Mouse (Mus musculus) liver, embryonic 12.5 days (tissue): Measurements from ENCODE around the gene Gna12. TPM values are rescaled to one million over a fixed set of nuclear protein-coding genes. Genes with fewer than 3 reads are reported as not detected.

Experiments used
- ATAC-seq: fragments of 200-750 bp; cut with Nextera tagmentation; 2 replicates; pipeline ENCODE4 v1.8.0; 2017; ENCODE audit warnings: moderate number of reproducible peaks, mild to moderate bottlenecking, moderate library complexity
- H3K27ac ChIP-seq: fragments of 300-500 bp; sonication (generic); 2 replicates; pipeline ENCODE4 v1.5.1; 2016; ENCODE audit warnings: mild to moderate bottlenecking
- H3K27me3 ChIP-seq: fragments of 300-500 bp; sonication (generic); replicated peaks from 2 replicates; pipeline ENCODE4 v1.6.1; 2016; ENCODE audit warnings: mild to moderate bottlenecking, moderate library complexity
- H3K36me3 ChIP-seq: fragments of 300-500 bp; sonication (generic); 2 replicates; pipeline ENCODE4 v1.6.1; 2016; ENCODE audit warnings: mild to moderate bottlenecking, moderate library complexity
- H3K4me1 ChIP-seq: fragments of 300-500 bp; sonication (generic); 2 replicates; pipeline ENCODE4 v1.6.1; 2016
- H3K4me2 ChIP-seq: fragments of 300-500 bp; sonication (generic); 2 replicates; pipeline ENCODE4 v1.6.1; 2016; ENCODE audit warnings: mild to moderate bottlenecking, moderate library complexity
- H3K4me3 ChIP-seq: fragments of 300-500 bp; sonication (generic); 2 replicates; pipeline ENCODE4 v1.5.1; 2016; ENCODE audit warnings: mild to moderate bottlenecking, moderate library complexity
- H3K9ac ChIP-seq: fragments of 300-500 bp; sonication (generic); 2 replicates; pipeline ENCODE4 v1.6.1; 2016; ENCODE audit warnings: mild to moderate bottlenecking, moderate library complexity
- H3K9me3 ChIP-seq: fragments of 300-500 bp; sonication (generic); replicated peaks from 2 replicates; pipeline ENCODE4 v1.6.1; 2016; ENCODE audit warnings: mild to moderate bottlenecking, moderate library complexity
- WGBS: fragments of 180-500 bp; shearing (Covaris S2); methylation state at CpG from one replicate; pipeline ENCODE4 v1.1.7; 2016; ENCODE audit not compliant: insufficient replicate concordance; 5-methylcytosine and 5-hydroxymethylcytosine counted together
- polyA plus RNA-seq: library from polyadenylated mRNA; unstranded; fragments of >200 nt; fragmentation: Nextera tagmentation; extraction: Ambion mirVana; gene quantifications from 2 replicates; pipeline ENCODE4 v1.2.1, GENCODE M21; 2016

Gna12 gene
- 33.8 TPM in 2 replicates for polyA plus RNA-seq

DNA sequence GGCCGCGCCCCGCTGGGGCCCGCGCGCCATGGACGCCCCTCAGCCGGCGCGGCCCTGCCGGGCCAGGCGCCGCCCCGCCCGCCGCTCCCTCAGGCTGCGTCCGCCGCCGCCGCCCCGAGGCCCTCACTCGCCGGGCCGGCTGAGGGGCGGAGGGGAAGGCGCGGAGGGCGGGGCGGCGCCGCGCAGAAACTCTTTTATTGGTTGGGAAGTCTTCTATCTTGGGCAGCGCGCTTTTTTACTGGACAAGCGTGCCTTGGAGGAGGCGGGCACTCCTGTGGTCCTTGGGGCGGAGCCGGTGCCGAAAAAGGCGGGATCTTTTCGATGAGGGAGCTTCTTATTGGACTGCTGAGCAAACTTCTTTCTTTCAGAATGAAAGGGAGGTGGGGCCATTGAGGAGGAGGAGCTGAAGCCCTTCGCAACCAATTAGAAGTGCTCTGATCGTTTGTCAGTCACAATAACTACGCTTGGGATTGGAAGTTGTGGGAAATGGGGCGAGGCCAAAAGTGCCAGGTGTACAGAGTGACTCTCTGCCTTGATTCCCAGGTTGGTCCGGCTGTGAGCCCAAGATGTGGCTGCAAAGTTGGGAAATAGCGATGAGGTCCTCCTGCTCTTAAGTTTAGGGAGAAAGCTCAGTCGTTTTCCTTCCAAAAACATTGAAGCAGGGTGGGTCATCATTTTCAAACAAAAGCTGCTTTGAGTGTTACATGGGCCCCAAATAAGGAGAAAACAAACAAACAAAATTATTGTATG lies at the start of gene Gna12:
Gna12 (minus strand) TSS at position 118 of the 750 bp plus-strand sequence.
- peak; percentile 97 for ATAC-seq
- peak within 1 kb of the TSS; percentile 78 for H3K4me3 ChIP-seq
- peak within 1 kb of the TSS; percentile 99 for H3K4me2 ChIP-seq
- peak within 1 kb of the TSS; percentile 81 for H3K9ac ChIP-seq
- H3K4me1 ChIP-seq: peaks cover 54% of the 10 kb centered on the region
- no peaks in the 10 kb centered on the region; the same call in 1 of the 2 replicates for H3K36me3 ChIP-seq
- WGBS: under 1% methylated on average over 46 of the region's 49 CpGs
- peak within 1 kb of the TSS; percentile 84 for H3K27ac ChIP-seq
- H3K9me3 ChIP-seq: no peaks in the 10 kb centered on the region
- H3K27me3 ChIP-seq: no peaks in the 10 kb centered on the region

DNA sequence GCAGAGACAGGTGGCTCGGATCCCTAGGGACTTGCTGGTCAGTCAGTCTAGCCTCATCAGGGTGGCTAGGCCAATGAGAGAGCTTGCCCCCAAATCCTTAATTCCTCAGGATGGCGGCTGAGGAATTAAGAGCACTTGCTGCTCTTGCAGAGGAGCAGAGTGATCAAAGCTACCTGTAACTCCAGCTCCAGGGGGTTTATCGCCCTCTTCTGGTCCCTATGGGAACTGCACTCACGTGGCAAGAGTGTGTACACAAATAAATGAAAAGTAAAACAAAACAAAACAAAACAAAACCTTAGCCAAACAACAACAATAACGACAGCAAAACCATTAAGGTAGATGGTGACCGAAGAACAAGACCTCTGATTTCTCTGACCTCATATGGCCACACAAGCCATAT lies 48.4 kb upstream of the Gna12 start:
- Histone ChIP-seq H3K27ac (no peak overlapping the region), H3K4me1 (no peaks in the 10 kb centered on the region), H3K4me2 (no peak overlapping the region), H3K9ac (no peak overlapping the region), H3K4me3 (no peak overlapping the region), H3K27me3 (no peaks in the 10 kb centered on the region), H3K9me3 (no peaks in the 10 kb centered on the region), H3K36me3 (no peaks in the 10 kb centered on the region)
- no peak for ATAC-seq
- 38% methylated on average over 6 of the region's 6 CpGs for WGBS

- H3K27ac ChIP-seq: no peak overlapping the region
- no peaks in the 10 kb centered on the region; the same call in 1 of the 2 replicates for H3K27me3 ChIP-seq
- no peaks in the 10 kb centered on the region for H3K9me3 ChIP-seq
- H3K4me3 ChIP-seq: no peak overlapping the region
- no peak overlapping the region for H3K9ac ChIP-seq
- H3K4me2 ChIP-seq: no peak overlapping the region
- ATAC-seq: no peak
- 43% methylated on average over 6 of the region's 6 CpGs for WGBS
- H3K4me1 ChIP-seq: peaks cover 17% of the 10 kb centered on the region
- H3K36me3 ChIP-seq: no peaks in the 10 kb centered on the region
Observed at GRCm38 (mm10) chr5:140873736-140874307, 43.6 kb upstream of the Gna12 start.

DNA sequence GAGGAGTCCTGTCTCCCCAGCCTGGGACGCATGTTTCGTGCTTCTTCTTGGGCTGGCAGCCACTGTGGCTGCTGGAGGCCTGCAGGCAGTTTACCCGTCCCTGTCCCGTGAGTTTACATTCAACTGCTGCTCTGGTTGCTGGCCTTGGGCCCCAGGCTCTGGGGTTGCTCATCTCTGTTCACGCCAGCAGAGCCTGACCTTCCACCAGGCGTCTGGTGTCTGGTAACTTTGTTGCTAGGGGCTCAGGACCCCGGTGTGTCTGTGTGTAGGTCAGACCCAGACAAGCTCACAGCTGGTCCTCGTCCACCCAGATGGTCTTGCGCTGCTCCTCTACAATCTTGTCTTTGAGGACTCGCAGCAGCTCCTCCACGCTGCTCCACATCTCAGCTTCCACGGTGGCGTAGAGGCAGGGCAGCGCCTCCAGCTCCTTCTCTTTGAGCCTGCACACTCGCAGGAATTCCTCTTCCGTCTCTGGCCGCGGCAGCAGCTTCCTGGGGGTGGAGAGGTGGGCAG lies 42.9 kb upstream of the Gna12 start:
- ATAC-seq: no peak
- H3K27me3 ChIP-seq: no peaks in the 10 kb centered on the region; the same call in 1 of the 2 replicates
- WGBS: 9% methylated on average over 18 of the region's 18 CpGs
- no peaks in the 10 kb centered on the region for H3K9me3 ChIP-seq
- no peak overlapping the region for H3K9ac ChIP-seq
- peak overlapping the region; percentile 42 for H3K4me2 ChIP-seq
- no peak overlapping the region for H3K4me3 ChIP-seq
- no peaks in the 10 kb centered on the region for H3K36me3 ChIP-seq
- peak overlapping the region; percentile 42; the same call in 1 of the 2 replicates for H3K27ac ChIP-seq
- peaks cover 17% of the 10 kb centered on the region for H3K4me1 ChIP-seq

GRCm38 (mm10) chr5:140872532-140873038 lies 42.4 kb upstream of the Gna12 start:
- ATAC-seq: peak; percentile 51; the same call in 1 of the 2 replicates
- H3K9me3 ChIP-seq: no peaks in the 10 kb centered on the region
- H3K36me3 ChIP-seq: no peaks in the 10 kb centered on the region
- WGBS: 10% methylated on average over 11 of the region's 11 CpGs
- H3K27me3 ChIP-seq: no peaks in the 10 kb centered on the region; the same call in 1 of the 2 replicates
- peak overlapping the region; percentile 42; the same call in 1 of the 2 replicates for H3K27ac ChIP-seq
- no peak overlapping the region for H3K9ac ChIP-seq
- H3K4me2 ChIP-seq: peak overlapping the region; percentile 42
- H3K4me1 ChIP-seq: peaks cover 17% of the 10 kb centered on the region
- no peak overlapping the region for H3K4me3 ChIP-seq

DNA sequence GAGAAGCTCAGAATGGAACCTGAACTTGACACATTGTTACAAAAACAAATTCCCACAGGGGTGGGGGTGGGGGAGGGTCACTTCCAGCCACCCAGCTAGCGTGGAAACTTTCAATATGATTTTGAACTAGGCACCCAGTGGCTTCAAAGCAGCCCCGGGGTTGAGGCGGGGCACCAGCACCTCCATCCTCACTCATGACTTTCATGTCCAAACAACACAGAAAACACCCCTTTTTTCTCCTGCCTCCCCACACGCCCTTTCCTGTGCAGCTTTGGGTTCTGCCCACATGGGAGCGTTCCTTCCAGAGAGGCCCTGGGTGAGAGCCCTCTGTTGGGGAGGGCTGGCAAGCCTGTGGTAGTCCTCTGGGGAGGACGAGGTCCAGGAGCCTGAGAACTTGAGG lies 41.0 kb upstream of the Gna12 start:
- Histone ChIP-seq H3K27ac (no peak overlapping the region), H3K27me3 (no peaks in the 10 kb centered on the region; the same call in 1 of the 2 replicates), H3K4me1 (peaks cover 17% of the 10 kb centered on the region), H3K36me3 (no peaks in the 10 kb centered on the region), H3K9ac (no peak overlapping the region), H3K4me3 (no peak overlapping the region), H3K9me3 (no peaks in the 10 kb centered on the region), H3K4me2 (no peak overlapping the region)
- WGBS: 47% methylated on average over 6 of the region's 6 CpGs
- no peak for ATAC-seq

DNA sequence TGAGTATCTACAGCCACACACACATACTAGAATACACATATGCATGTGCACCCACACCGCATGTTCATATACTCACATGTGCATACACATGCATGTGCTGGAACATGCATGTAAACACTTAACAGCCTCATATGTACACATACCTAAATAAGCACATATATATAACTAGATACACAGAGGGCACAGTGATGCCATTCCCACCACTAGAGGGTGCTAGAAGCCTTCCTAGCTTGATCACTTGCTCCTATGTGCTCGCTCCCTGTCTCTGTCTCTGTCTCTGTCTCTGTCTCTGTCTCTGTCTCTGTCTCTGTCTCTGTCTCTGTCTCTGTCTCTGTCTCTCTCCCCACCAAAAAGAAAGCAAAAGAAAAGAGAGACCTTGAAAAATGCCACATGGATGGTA lies 38.8 kb upstream of the Gna12 start:
- 51% methylated on average over 2 of the region's 2 CpGs for WGBS
- Histone ChIP-seq H3K27ac (no peak overlapping the region), H3K27me3 (no peaks in the 10 kb centered on the region; the same call in 1 of the 2 replicates), H3K9me3 (no peaks in the 10 kb centered on the region), H3K4me3 (no peak overlapping the region), H3K36me3 (no peaks in the 10 kb centered on the region), H3K4me2 (no peak overlapping the region), H3K4me1 (peaks cover 17% of the 10 kb centered on the region), H3K9ac (no peak overlapping the region)
- no peak for ATAC-seq

GRCm38 (mm10) chr5:140859730-140860129 lies 29.5 kb upstream of the Gna12 start:
- 52% methylated on average over 5 of the region's 5 CpGs for WGBS
- H3K27me3 ChIP-seq: 0 out of 2 replicates have a peak, but pooled peaks cover 6% of the 10 kb centered on the region
- no peak overlapping the region for H3K9ac ChIP-seq

DNA sequence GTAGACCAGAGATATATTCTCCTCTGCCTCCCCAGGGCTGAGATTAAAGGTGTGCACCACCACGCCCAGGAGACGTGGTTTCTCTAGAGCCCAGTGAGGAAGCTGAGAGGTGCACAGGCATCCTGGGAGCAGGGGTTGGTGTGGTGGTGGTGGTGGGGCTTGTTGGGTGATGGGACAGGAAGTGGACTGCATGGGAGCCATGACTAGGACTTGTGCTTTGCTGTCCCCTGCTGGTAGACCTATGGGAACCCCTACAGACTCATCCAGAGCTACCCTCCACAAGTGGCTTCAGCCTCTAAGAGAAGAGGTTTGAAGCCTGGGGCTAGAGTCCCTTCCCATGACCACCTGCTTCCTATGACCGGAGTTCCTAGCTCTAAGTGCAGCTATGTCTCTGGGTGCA lies 28.1 kb upstream of the Gna12 start:
- H3K27me3 ChIP-seq: 0 out of 2 replicates have a peak, but pooled peaks cover 6% of the 10 kb centered on the region
- no peaks in the 10 kb centered on the region for H3K9me3 ChIP-seq
- no peak overlapping the region for H3K27ac ChIP-seq
- no peaks in the 10 kb centered on the region for H3K4me1 ChIP-seq
- no peaks in the 10 kb centered on the region for H3K36me3 ChIP-seq
- 41% methylated on average over 3 of the region's 3 CpGs for WGBS
- H3K9ac ChIP-seq: no peak overlapping the region
- no peak overlapping the region for H3K4me3 ChIP-seq
- peak; percentile 35; the same call in 1 of the 2 replicates for ATAC-seq
- no peak overlapping the region for H3K4me2 ChIP-seq

More at GRCm38 (mm10) chr5:140859730-140860129, 29.5 kb upstream of the Gna12 start:
- H3K27ac ChIP-seq: no peak overlapping the region
- no peaks in the 10 kb centered on the region for H3K36me3 ChIP-seq
- H3K4me3 ChIP-seq: no peak overlapping the region
- no peak overlapping the region for H3K4me2 ChIP-seq
- no peak for ATAC-seq
- no peaks in the 10 kb centered on the region for H3K4me1 ChIP-seq
- H3K9me3 ChIP-seq: no peaks in the 10 kb centered on the region

GRCm38 (mm10) chr5:140857432-140858154 lies 27.4 kb upstream of the Gna12 start:
- Histone ChIP-seq H3K27me3 (0 out of 2 replicates have a peak, but pooled peaks cover 6% of the 10 kb centered on the region), H3K27ac (no peak overlapping the region), H3K4me3 (no peak overlapping the region), H3K4me1 (no peaks in the 10 kb centered on the region), H3K36me3 (no peaks in the 10 kb centered on the region), H3K9me3 (no peaks in the 10 kb centered on the region), H3K9ac (no peak overlapping the region), H3K4me2 (no peak overlapping the region)
- WGBS: 45% methylated on average over 8 of the region's 8 CpGs
- ATAC-seq: no peak

GRCm38 (mm10) chr5:140855909-140856530 lies 25.8 kb upstream of the Gna12 start:
- H3K27ac ChIP-seq: no peak overlapping the region
- H3K4me2 ChIP-seq: no peak overlapping the region
- 0 out of 2 replicates have a peak, but pooled peaks cover 6% of the 10 kb centered on the region for H3K27me3 ChIP-seq
- no peaks in the 10 kb centered on the region for H3K36me3 ChIP-seq
- H3K4me3 ChIP-seq: no peak overlapping the region
- no peaks in the 10 kb centered on the region for H3K9me3 ChIP-seq
- no peaks in the 10 kb centered on the region for H3K4me1 ChIP-seq
- ATAC-seq: no peak
- WGBS: 71% methylated on average over 11 of the region's 11 CpGs
- H3K9ac ChIP-seq: no peak overlapping the region
